Mouse (Mus musculus) forebrain, embryonic 14.5 days (tissue): ENCODE data around the gene Oscp1. TPM values are rescaled to one million over a fixed set of nuclear protein-coding genes. Genes with fewer than 3 reads are reported as not detected.
A peak's percentile ranks its signal among the peaks of the same experiment; 100 is the strongest.
"Not testable (repeated sequence)": the region's sequence is repeated elsewhere in the genome, so short reads cannot be mapped to it uniquely, and the experiment has no call there.

Experiments
- ATAC-seq: fragments of 200-750 bp; cut with Nextera tagmentation; 2 replicates; pipeline ENCODE4 v1.8.0; 2017; ENCODE audit warnings: mild to moderate bottlenecking, moderate library complexity
- DNase-seq: peaks from one replicate; pipeline ENCODE4 v3.0.0-alpha.2; 2015; ENCODE audit warnings: low spot score
- H3K27ac ChIP-seq: fragments of 300-500 bp; sonication (generic); 2 replicates; pipeline ENCODE4 v1.5.1; 2014; ENCODE audit warnings: low read depth, mild to moderate bottlenecking, control low read depth, low read length, moderate library complexity
- H3K27me3 ChIP-seq: fragments of 300-500 bp; sonication (generic); replicated peaks from 2 replicates; pipeline ENCODE4 v1.6.1; 2014; ENCODE audit warnings: low read length, control low read depth, mixed read lengths; ENCODE audit not compliant: control insufficient read depth, insufficient read depth
- H3K36me3 ChIP-seq: fragments of 300-500 bp; sonication (generic); 2 replicates; pipeline ENCODE4 v1.6.1; 2014; ENCODE audit warnings: low read length, control low read depth; ENCODE audit not compliant: control insufficient read depth, insufficient read depth
- H3K4me1 ChIP-seq: fragments of 300-500 bp; sonication (generic); 2 replicates; pipeline ENCODE4 v1.6.1; 2014; ENCODE audit warnings: antibody characterized with exemption, low read length, control low read depth; ENCODE audit not compliant: control insufficient read depth, insufficient read depth
- H3K4me2 ChIP-seq: fragments of 300-500 bp; sonication (generic); 2 replicates; pipeline ENCODE4 v1.6.1; 2014; ENCODE audit warnings: mild to moderate bottlenecking, control low read depth, low read length
- H3K4me3 ChIP-seq: fragments of 300-500 bp; sonication (generic); 2 replicates; pipeline ENCODE4 v1.5.1; 2014; ENCODE audit warnings: low read depth, low read length, control low read depth
- H3K9ac ChIP-seq: fragments of 300-500 bp; sonication (generic); 2 replicates; pipeline ENCODE4 v1.6.1; 2014; ENCODE audit warnings: mild to moderate bottlenecking, low read length, control low read depth, moderate library complexity
- H3K9me3 ChIP-seq: fragments of 300-500 bp; sonication (generic); replicated peaks from 2 replicates; pipeline ENCODE4 v1.6.1; 2016; ENCODE audit warnings: low read length, control low read depth, mixed read lengths; ENCODE audit not compliant: control insufficient read depth
- WGBS: fragments of 180-500 bp; shearing (Covaris S2); extraction: QIAGEN DNeasy Blood & Tissue Kit; methylation state at CpG from one replicate; pipeline ENCODE4 v1.1.7; 2014; 5-methylcytosine and 5-hydroxymethylcytosine counted together
- polyA plus RNA-seq: library from polyadenylated mRNA; unstranded; fragments of >200 nt; fragmentation: Nextera tagmentation; extraction: Ambion mirVana; gene quantifications from 2 replicates; pipeline ENCODE4 v1.2.1, GENCODE M21; 2014

Gene Oscp1
- polyA plus RNA-seq, 1 experiment from 2014 or later: 32.0 TPM

- no peak overlapping the region for H3K4me3 ChIP-seq
- H3K4me1 ChIP-seq: no peaks in the 10 kb centered on the region
- no peak for DNase-seq
- ATAC-seq: no peak
- H3K27ac ChIP-seq: no peak overlapping the region
- 0 out of 2 replicates have a peak, but pooled peaks cover 14% of the 10 kb centered on the region for H3K36me3 ChIP-seq
- H3K9ac ChIP-seq: no peak overlapping the region
- no peak overlapping the region for H3K4me2 ChIP-seq
- 88% methylated on average over 8 of the region's 8 CpGs for WGBS
- H3K9me3 ChIP-seq: no peaks in the 10 kb centered on the region
- H3K27me3 ChIP-seq: no peaks in the 10 kb centered on the region
Observed at GRCm38 (mm10) chr4:126091873-126092272, 33.5 kb downstream of the Oscp1 start.

- not testable (repeated sequence) for H3K4me3 ChIP-seq
- WGBS: 57% methylated on average over 14 of the region's 14 CpGs
Observed at GRCm38 (mm10) chr4:126095622-126096430, 37.5 kb downstream of the Oscp1 start.

GRCm38 (mm10) chr4:126096464-126097111 is 38.2 kb downstream of the Oscp1 start, which contains the start of gene Lsm10:
Gene Lsm10, plus strand, starts transcription at chr4:126096623.
- 4% methylated on average over 36 of the region's 37 CpGs for WGBS
- peaks cover 3% of the 10 kb centered on the region; the same call in 1 of the 2 replicates for H3K4me1 ChIP-seq
- no peaks in the 10 kb centered on the region for H3K9me3 ChIP-seq
- peak within 1 kb of the TSS; percentile 76 for H3K27ac ChIP-seq
- peak within 1 kb of the TSS; percentile 63 for H3K4me2 ChIP-seq
- H3K36me3 ChIP-seq: 0 out of 2 replicates have a peak, but pooled peaks cover 8% of the 10 kb centered on the region
- peak within 1 kb of the TSS; percentile 59 for H3K4me3 ChIP-seq
- peak within 1 kb of the TSS; percentile 76 for H3K9ac ChIP-seq
- peak; percentile 98 for ATAC-seq
- DNase-seq: peak; percentile 98
- no peaks in the 10 kb centered on the region for H3K27me3 ChIP-seq

More at GRCm38 (mm10) chr4:126095622-126096430, 37.5 kb downstream of the Oscp1 start:
- not testable (repeated sequence) for H3K27me3 ChIP-seq, H3K9me3 ChIP-seq, H3K4me1 ChIP-seq, H3K9ac ChIP-seq, DNase-seq, ATAC-seq, H3K36me3 ChIP-seq
- Histone ChIP-seq H3K27ac (0 out of 2 replicates have a peak overlapping the region, but pooled peaks have one; percentile 76), H3K4me2 (0 out of 2 replicates have a peak overlapping the region, but pooled peaks have one; percentile 63)

DNA sequence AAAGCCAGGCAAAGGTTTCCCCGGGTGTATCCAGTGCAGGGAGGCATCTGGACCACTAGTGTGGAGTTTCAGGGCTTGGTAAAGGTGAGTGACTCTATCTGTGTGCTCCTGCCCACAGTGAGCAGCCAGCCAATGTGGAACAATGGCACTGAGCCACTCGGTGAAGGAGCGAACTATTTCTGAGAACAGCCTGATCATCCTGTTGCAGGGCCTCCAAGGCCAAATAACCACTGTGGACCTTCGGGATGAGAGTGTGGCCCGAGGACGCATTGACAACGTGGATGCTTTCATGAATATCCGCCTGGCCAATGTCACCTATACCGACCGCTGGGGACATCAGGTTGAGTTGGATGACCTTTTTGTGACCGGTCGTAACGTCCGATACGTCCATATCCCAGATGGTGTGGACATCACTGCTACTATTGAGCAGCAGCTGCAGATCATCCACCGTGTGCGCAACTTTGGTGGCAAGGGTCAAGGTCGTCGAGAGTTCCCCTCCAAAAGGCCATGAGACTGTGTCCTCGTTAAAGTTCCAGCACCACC is 39.4 kb downstream of the Oscp1 start:
- Histone ChIP-seq H3K27ac (no peak overlapping the region), H3K9me3 (no peaks in the 10 kb centered on the region), H3K36me3 (0 out of 2 replicates have a peak, but pooled peaks cover 8% of the 10 kb centered on the region), H3K4me1 (peaks cover 8% of the 10 kb centered on the region), H3K9ac (no peak overlapping the region), H3K27me3 (no peaks in the 10 kb centered on the region), H3K4me3 (no peak overlapping the region), H3K4me2 (no peak overlapping the region)
- whole genome bisulfite sequencing: 95% methylated on average over 20 of the region's 20 CpGs
- ATAC-seq (no peak), DNase-seq (no peak)

GRCm38 (mm10) chr4:126099365-126099764 is 41.0 kb downstream of the Oscp1 start:
- Histone ChIP-seq H3K36me3 (0 out of 2 replicates have a peak, but pooled peaks cover 8% of the 10 kb centered on the region), H3K4me1 (peaks cover 13% of the 10 kb centered on the region), H3K27ac (no peak overlapping the region), H3K9ac (no peak overlapping the region), H3K4me2 (no peak overlapping the region), H3K4me3 (no peak overlapping the region), H3K27me3 (no peaks in the 10 kb centered on the region), H3K9me3 (no peaks in the 10 kb centered on the region)
- ATAC-seq (no peak), DNase-seq (no peak)
- 89% methylated on average over 3 of the region's 3 CpGs for WGBS

DNA sequence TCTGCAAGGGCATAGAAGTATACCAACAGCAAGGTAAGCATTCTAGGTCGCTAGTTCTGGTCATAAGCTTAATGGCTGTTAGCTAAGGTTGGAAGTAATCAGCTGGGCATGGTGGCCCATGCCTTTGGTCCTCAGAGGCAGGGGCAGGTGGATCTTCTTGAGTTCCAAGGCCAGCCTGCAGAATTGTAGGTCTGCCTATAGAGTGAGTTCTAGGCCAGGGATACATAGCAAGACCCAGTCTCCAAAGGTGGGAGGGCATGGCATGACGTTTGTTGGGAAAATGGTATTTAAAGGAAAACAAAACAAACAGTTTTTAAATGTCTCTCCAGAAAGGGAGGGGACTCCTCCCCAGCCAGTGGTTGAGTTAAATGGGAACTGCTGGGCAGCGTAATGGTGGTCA is 42.4 kb downstream of the Oscp1 start:
- Histone ChIP-seq H3K4me1 (peaks cover 26% of the 10 kb centered on the region), H3K27me3 (no peaks in the 10 kb centered on the region), H3K27ac (no peak overlapping the region), H3K9me3 (no peaks in the 10 kb centered on the region), H3K4me2 (no peak overlapping the region), H3K9ac (no peak overlapping the region), H3K4me3 (no peak overlapping the region), H3K36me3 (0 out of 2 replicates have a peak, but pooled peaks cover 8% of the 10 kb centered on the region)
- DNase-seq (no peak), ATAC-seq (no peak)
- 92% methylated on average over 3 of the region's 3 CpGs for WGBS

DNA sequence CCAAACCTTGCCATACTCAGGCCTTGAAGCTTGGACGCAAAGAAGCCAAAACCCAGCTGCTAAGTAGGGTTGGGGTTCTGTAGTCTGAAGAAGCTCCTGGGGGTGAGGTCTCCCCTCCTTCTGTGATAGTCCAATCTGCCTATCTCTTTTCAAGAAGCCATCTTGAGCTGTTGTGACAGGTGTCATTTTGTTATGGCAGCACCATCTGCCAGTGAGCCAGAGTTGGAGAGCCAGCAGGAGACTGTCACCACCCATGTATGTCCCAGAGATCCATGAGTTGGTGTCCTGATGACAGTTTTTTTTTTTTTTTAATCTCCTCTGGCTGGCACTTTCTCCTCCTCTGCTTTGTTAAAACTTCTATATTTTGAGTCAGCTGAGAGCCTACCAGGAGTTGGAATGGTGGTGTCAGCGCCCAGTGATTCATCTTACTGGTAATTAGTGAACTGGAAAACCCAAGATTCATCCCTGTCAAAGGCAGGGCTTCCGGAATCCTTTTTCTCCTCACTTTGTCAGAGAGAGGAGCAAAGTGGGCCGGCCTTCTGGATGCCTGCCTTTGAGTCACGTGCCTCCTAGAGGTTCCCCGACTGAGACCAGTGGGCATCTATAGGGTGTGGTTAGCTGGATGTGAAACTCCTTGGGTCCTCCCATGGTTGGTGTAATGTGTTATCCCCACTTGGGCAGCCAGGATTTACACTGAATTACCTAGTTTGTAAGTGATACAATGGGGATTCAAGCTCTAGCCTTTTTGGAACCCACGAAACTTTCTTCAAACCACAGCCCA is 43.9 kb downstream of the Oscp1 start:
- Histone ChIP-seq H3K9ac (no peak overlapping the region), H3K9me3 (no peaks in the 10 kb centered on the region), H3K4me1 (peaks cover 24% of the 10 kb centered on the region), H3K36me3 (0 out of 2 replicates have a peak, but pooled peaks cover 8% of the 10 kb centered on the region), H3K27ac (peak overlapping the region; percentile 75), H3K27me3 (no peaks in the 10 kb centered on the region), H3K4me2 (peak overlapping the region; percentile 67), H3K4me3 (no peak overlapping the region)
- WGBS: 36% methylated on average over 7 of the region's 7 CpGs
- ATAC-seq (no peak), DNase-seq (peak; percentile 71)

GRCm38 (mm10) chr4:126103057-126103581 is 44.8 kb downstream of the Oscp1 start:
- Histone ChIP-seq H3K4me2 (peak overlapping the region; percentile 67), H3K27ac (peak overlapping the region; percentile 75), H3K4me1 (peaks cover 23% of the 10 kb centered on the region), H3K4me3 (peak overlapping the region; percentile 90), H3K9me3 (no peaks in the 10 kb centered on the region), H3K36me3 (0 out of 2 replicates have a peak, but pooled peaks cover 7% of the 10 kb centered on the region), H3K9ac (peak overlapping the region; percentile 55), H3K27me3 (no peaks in the 10 kb centered on the region)
- DNase-seq (peak; percentile 82), ATAC-seq (peak; percentile 51)
- WGBS: 2% methylated on average over 15 of the region's 15 CpGs
